7 mouse cellular contexts compared by ENCODE assay signal in genomic region chr17:65562761-65563160, GRCm38 (mm10). TPM values are rescaled to one million over a fixed set of nuclear protein-coding genes. Genes with fewer than 3 reads are reported as not detected.
DNase-seq lines count a peak whose midpoint lies in the region; ATAC-seq lines count a peak whose summit lies in the region.

No protein-coding gene starts in this region.

- H3K27ac ChIP-seq in limb, embryonic 11.5 days (replicated peaks; ENCODE audit: low read depth, low read length) = no peak overlapping the region

- H3K9ac ChIP-seq in limb, embryonic 11.5 days (ENCODE audit: low read length) = no peak overlapping the region

- H3K4me1 ChIP-seq in limb, embryonic 11.5 days (ENCODE audit: control insufficient read depth, insufficient read depth, low read length) = no peaks in the 10 kb centered on the region

- intact Hi-C loops in heart, postnatal 10 days (cut with DNase I) = no loop called here

- no peak overlapping the region for H3K4me2 ChIP-seq in limb, embryonic 11.5 days (ENCODE audit: low read depth, severe bottlenecking)

- H3K9me3 ChIP-seq in limb, embryonic 11.5 days (ENCODE audit: control insufficient read depth, low read length) = no peaks in the 10 kb centered on the region

- 0 out of 2 replicates have a peak, but pooled peaks have one; percentile 26 for ATAC-seq in common myeloid progenitor, adult 5-6 weeks (replicated peaks; ENCODE audit: low read depth, poor library complexity, severe bottlenecking)
- no peak for ATAC-seq in limb, embryonic 11.5 days (ENCODE audit: insufficient number of reproducible peaks, low FRiP score, low TSS enrichment, low read depth)

- no peaks in the 10 kb centered on the region for H3K36me3 ChIP-seq in limb, embryonic 11.5 days (ENCODE audit: control insufficient read depth, insufficient read depth, low read length)

- 6% methylated on average over 5 of the region's 5 CpGs for WGBS in limb, embryonic 11.5 days

- peak; percentile 39 for DNase-seq in ovary, postnatal 10 days (ENCODE audit: low spot score)
- DNase-seq in ovary, adult 18-20 months (ENCODE audit: low spot score) = no peak
- DNase-seq in ZHBTc4 (ENCODE audit: low read depth, low spot score) = peak; percentile 76
- DNase-seq in heart, postnatal 10 days = peak; percentile 74 to 85
- peak; percentile 82 for DNase-seq in limb, embryonic 11.5 days (ENCODE audit: low spot score)
- peak; percentile 70 to 85 for DNase-seq in right cerebral cortex, postnatal 10 days (ENCODE audit: low spot score in 2 of 2)

- no peak overlapping the region for H3K4me3 ChIP-seq in limb, embryonic 11.5 days (ENCODE audit: low read depth, low read length)

- H3K27me3 ChIP-seq in limb, embryonic 11.5 days (ENCODE audit: control insufficient read depth, insufficient read depth, low read length) = no peaks in the 10 kb centered on the region

RNA-seq across cellular contexts. Expression of gene Tmem232, which starts 22.2 kb away (rescaled TPM):
- total RNA-seq in common myeloid progenitor, adult 5-6 weeks (2017) = not detected in 2 replicates
- under 1 TPM in 1 of 2 experiments, not detected in 1; 0.27 TPM for total RNA-seq in heart, postnatal 10 days (2021)
- 0.05 TPM in 1 of 2 replicates, not detected in the other for polyA plus RNA-seq in limb, embryonic 11.5 days (2014; fragmentation: Nextera tagmentation; extraction: Ambion mirVana)

RNA-seq across cellular contexts. Expression of gene Vapa, which starts 50.6 kb away (rescaled TPM):
- 57.9 and 68.4 TPM in 2 replicates for total RNA-seq in common myeloid progenitor, adult 5-6 weeks (2017)
- total RNA-seq in heart, postnatal 10 days (2021) = 100 to 1,000 TPM; 106 to 111 TPM
- 189 and 192 TPM in 2 replicates for polyA plus RNA-seq in limb, embryonic 11.5 days (2014; fragmentation: Nextera tagmentation; extraction: Ambion mirVana)
